Mouse (Mus musculus): ENCODE results near the gene Toe1.
A peak's percentile ranks its signal among the peaks of the same experiment; 100 is the strongest.
"Not testable (repeated sequence)": the region's sequence is repeated elsewhere in the genome, so short reads cannot be mapped to it uniquely, and the experiment has no call there.

Toe1 gene

GRCm38 (mm10) chr4:116807197-116808129 is at the start of gene Toe1, which contains the start of gene Mutyh:
Gene Toe1, minus strand, starts transcription at chr4:116807640.
Gene Mutyh, plus strand, starts transcription at chr4:116807723.
- DNase-seq: peak; percentile 89 to 95

GRCm38 (mm10) chr4:116857203-116857602 is 49.8 kb upstream of the Toe1 start:
- no peak for DNase-seq

DNA sequence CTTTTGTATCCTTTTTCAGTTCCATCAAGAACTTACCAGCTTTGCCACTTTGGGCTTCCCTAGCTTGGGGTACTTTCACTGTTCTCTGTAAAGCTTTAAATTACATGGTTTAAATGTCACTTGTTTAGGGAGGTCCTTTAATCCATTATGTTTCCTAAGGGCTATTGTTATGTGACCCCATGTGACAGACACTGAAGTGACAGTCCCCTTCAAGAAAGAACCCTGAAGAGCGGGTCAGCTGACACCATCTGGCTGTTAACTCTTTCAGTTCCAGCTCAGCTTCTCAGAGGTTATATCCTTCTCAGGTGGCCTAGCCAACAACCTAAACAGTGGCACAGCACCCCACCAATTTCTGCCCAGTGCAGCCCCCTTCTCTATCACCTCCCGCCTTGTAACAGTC is 46.8 kb upstream of the Toe1 start:
- no peak for DNase-seq

GRCm38 (mm10) chr4:116849901-116850300 is 42.5 kb upstream of the Toe1 start:
- DNase-seq: no peak

DNA sequence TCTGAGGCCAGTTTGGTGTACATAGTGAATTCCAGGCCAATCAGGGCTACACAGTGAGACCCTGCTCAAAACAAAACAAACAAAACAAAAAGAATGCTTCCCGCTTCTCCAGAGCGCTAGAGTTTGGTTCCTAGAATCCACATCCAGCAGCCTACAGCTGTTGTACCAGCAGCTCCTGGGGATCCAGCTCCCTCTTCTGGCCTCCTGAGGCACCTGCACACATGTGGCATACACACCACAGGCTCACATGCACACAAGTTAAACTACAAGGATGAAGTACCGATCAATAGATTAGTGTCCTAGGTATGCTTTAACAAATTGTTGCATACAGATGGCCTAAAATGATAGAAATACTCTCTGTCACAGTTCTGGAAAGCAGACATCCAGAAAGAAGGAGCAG is 36.9 kb upstream of the Toe1 start:
- DNase-seq: no peak

GRCm38 (mm10) chr4:116840841-116841240 is 33.4 kb upstream of the Toe1 start:
- no peak for DNase-seq

GRCm38 (mm10) chr4:116840096-116840495 is 32.7 kb upstream of the Toe1 start:
- not testable (repeated sequence) for DNase-seq

DNA sequence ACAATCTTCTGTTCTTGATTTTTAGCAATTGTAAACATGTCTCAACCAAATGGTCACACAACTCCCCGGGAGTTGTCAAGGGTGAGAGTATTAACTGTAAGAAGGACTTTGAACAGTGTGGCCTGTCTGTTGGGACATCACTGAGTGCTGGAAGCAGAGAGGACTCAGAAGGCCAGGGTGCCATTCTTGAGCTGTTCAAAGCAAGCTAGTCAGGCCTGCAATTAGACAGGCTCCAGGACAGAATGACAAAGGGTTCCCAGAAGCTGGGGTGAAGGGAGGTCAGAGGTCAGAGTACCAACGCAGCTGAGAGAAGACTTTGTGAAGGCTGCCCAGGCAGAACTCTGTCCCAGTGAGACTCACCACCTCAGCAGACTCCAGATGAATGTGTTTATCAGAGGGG is 31.6 kb upstream of the Toe1 start:
- DNase-seq: no peak

GRCm38 (mm10) chr4:116830070-116830368 is 22.6 kb upstream of the Toe1 start:
- DNase-seq: no peak

GRCm38 (mm10) chr4:116829364-116830069 is 22.1 kb upstream of the Toe1 start:
- no peak for DNase-seq

- DNase-seq: peak in 1 of 2 experiments; percentile 46
These were observed 20.4 kb upstream of the Toe1 start for GRCm38 (mm10) chr4:116827819-116828218.

DNA sequence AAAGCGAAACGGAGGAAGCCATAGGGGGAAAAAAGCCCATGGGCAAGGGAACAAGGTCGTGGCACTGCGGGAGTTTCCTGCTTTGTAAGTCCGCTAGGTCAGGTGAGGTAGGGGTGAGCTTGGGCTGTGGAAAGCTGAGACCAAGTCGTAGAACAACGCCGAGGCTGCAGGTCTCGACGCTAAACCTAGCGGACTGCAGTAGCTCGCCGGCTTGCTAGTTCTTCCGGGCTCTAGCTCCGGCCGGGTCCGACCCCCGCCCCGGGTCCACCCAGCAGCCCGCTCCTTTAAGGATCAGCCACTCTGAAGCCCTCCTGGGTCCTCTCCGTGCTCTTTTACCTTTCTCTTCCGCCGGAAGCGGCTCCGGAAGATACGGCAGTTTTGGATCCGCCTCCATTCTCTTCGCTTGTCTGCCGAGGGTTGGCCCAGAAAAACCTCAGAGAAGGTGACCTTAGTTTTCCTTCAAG is 17.1 kb upstream of the Toe1 start:
- DNase-seq: peak; percentile 79 to 81

GRCm38 (mm10) chr4:116821694-116822016 is 14.2 kb upstream of the Toe1 start, which contains the start of gene Hpdl:
Gene Hpdl, minus strand, starts transcription at chr4:116821707.
- no peak for DNase-seq

- peak; percentile 65 to 68 for DNase-seq
These were observed 13.7 kb upstream of the Toe1 start for GRCm38 (mm10) chr4:116820902-116821693.

GRCm38 (mm10) chr4:116819968-116820901 is 12.8 kb upstream of the Toe1 start:
- DNase-seq: no peak

DNA sequence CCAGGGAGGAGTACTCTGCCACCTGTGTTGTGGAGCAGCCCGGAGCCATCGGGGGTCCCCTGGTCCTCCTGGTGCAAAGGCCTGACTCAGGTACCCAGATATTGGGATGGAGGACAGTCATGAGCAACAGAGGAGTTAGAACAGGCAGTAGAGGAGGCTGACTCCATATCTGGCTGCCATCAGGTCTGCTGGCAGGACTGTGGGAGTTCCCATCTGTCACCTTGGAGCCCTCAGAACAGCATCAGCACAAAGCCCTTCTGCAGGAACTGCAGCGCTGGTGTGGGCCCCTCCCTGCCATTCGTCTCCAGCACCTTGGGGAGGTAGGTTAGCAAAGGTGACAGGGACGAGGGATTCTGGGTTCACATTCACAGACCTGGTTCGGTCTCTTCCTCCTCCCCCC is 10.0 kb upstream of the Toe1 start:
- peak; percentile 61 to 69 for DNase-seq

GRCm38 (mm10) chr4:116815276-116815675 is 7.8 kb upstream of the Toe1 start:
- no peak for DNase-seq

GRCm38 (mm10) chr4:116811012-116811411 is 3.6 kb upstream of the Toe1 start:
- DNase-seq: no peak

GRCm38 (mm10) chr4:116799901-116800300 is 7.5 kb downstream of the Toe1 start:
- DNase-seq: no peak

DNA sequence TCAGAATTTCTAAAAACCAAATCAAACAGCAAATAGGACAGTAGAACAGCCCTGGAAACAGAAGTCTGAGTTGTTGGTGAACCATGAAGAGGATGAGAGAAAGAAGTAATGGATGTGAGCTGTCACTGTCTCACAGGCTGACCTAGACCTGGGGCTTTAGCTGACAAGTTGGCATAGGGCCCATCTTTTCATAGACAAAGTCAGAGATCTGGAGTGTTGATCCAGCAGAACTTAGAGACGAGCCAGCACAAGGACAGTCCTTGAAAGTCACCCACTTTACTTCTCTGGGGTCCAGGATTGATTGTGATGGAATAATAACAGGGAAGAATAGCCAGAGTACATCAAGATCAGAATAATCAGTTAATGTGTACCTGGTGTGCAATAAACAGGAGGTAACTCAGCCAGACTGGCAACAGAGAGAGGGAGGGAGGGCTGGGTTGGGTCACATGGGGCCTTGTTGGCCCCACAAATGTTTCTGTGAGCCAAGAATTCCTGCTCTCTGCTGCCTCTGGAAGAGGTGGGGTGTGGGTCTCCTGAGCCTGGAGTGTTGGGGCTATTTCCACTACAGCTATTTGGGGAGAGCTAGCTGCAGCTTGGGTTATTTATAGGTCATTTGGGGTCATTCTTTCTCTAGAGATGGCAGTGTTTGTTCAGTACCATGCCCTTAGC is 10.9 kb downstream of the Toe1 start:
- no peak for DNase-seq

- no peak for DNase-seq
These were observed 13.2 kb downstream of the Toe1 start for GRCm38 (mm10) chr4:116794273-116794672.

Measured in cerebellum, postnatal 36 days (tissue).